Mouse (Mus musculus) hindbrain, embryonic 15.5 days (tissue): Measurements from ENCODE around the gene Stab1. TPM values are rescaled to one million over a fixed set of nuclear protein-coding genes. Genes with fewer than 3 reads are reported as not detected.

Experiments used
- ATAC-seq: fragments of 200-750 bp; cut with Nextera tagmentation; 2 replicates; pipeline ENCODE4 v1.8.0; 2017; ENCODE audit warnings: low read depth, moderate number of reproducible peaks, moderate TSS enrichment; ENCODE audit not compliant: low FRiP score
- H3K27ac ChIP-seq: fragments of 300-500 bp; sonication (generic); replicated peaks from 2 replicates; pipeline ENCODE4 v1.5.1; 2015; ENCODE audit warnings: mild to moderate bottlenecking, inconsistent platforms
- H3K27me3 ChIP-seq: fragments of 300-500 bp; sonication (generic); 2 replicates; pipeline ENCODE4 v1.6.1; 2015; ENCODE audit warnings: control low read depth, inconsistent platforms
- H3K36me3 ChIP-seq: fragments of 300-500 bp; sonication (generic); 2 replicates; pipeline ENCODE4 v1.6.1; 2015; ENCODE audit warnings: control low read depth, inconsistent platforms
- H3K4me1 ChIP-seq: fragments of 300-500 bp; sonication (generic); replicated peaks from 2 replicates; pipeline ENCODE4 v1.6.1; 2015; ENCODE audit warnings: control low read depth, inconsistent platforms
- H3K4me2 ChIP-seq: fragments of 300-500 bp; sonication (generic); 2 replicates; pipeline ENCODE4 v1.6.1; 2015; ENCODE audit warnings: moderate library complexity, mild to moderate bottlenecking, inconsistent platforms
- H3K4me3 ChIP-seq: fragments of 300-500 bp; sonication (generic); 2 replicates; pipeline ENCODE4 v1.5.1; 2015; ENCODE audit warnings: mild to moderate bottlenecking, inconsistent platforms
- H3K9ac ChIP-seq: fragments of 300-500 bp; sonication (generic); 2 replicates; pipeline ENCODE4 v1.6.1; 2015; ENCODE audit warnings: inconsistent platforms
- H3K9me3 ChIP-seq: fragments of 300-500 bp; sonication (generic); 2 replicates; pipeline ENCODE4 v1.6.1; 2016; ENCODE audit warnings: control low read depth, inconsistent platforms
- WGBS: fragments of 180-500 bp; shearing (Covaris S2); methylation state at CpG from one replicate; pipeline ENCODE4 v1.1.7; 2015; 5-methylcytosine and 5-hydroxymethylcytosine counted together
- polyA plus RNA-seq: library from polyadenylated mRNA; unstranded; fragments of >200 nt; fragmentation: Nextera tagmentation; extraction: Ambion mirVana; gene quantifications from 2 replicates; pipeline ENCODE4 v1.2.1, GENCODE M21; 2015

Gene Stab1
- polyA plus RNA-seq, 1 experiment from 2014 or later = 20.9 TPM

DNA sequence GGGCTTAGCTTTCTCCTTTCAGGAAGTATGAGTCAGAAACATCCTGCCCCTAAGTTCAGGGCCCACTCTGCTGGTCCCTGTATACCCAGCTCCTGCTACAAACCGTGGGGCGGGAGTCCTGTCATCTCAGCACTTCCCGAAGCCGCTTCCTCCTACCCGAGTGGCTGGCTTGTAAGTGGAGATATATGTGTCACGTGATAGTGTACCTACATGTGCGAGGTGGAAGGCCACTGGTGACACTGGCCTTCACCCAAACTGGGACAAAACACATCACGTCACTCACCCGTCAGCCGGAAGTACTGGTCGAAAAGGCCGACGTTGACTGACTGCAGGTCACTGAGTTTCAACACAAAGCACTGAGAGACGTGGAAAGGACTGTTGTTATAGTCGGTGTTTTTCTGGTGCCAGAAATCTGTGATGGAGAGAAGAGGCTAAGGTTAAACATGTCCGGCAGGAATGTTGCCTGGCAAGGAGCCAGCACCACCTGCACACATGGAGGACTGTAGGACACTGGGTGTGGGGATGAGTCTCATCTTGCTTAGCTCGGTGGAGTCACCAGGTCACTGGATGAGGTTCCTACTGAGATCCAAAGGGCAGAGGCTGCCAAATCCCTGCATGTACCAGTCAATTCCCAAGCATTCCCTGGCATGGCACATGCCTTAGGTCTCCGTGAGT is 4.5 kb upstream of the Stab1 start:
- 85% methylated on average over 18 of the region's 18 CpGs for WGBS

DNA sequence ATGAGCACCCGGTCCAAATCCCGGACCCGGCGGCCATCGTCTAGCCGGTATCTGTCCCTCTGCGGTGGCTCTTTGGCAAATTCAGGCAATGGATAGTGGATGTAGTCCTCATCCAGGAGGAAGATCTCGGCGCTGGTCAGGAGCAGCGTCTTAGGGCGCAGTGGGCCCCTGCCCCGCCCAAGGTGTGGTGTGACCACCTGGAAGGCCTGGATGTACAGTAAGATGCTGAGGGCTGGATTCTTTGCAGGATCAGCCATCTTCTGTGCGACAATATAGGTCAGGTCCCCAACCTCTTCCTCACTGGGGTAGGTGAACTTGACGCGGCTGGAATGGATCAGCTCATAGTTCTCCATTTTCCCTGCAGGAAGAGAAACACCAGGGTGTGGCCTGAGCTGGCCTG is 3.4 kb upstream of the Stab1 start:
- H3K9me3 ChIP-seq = no peaks in the 10 kb centered on the region
- H3K27ac ChIP-seq = no peak overlapping the region
- peaks cover 6% of the 10 kb centered on the region; the same call in 1 of the 2 replicates for H3K4me1 ChIP-seq
- H3K9ac ChIP-seq = no peak overlapping the region
- no peak overlapping the region for H3K4me3 ChIP-seq
- 95% methylated on average over 15 of the region's 15 CpGs for WGBS
- peaks cover 65% of the 10 kb centered on the region for H3K36me3 ChIP-seq
- H3K27me3 ChIP-seq = no peaks in the 10 kb centered on the region
- ATAC-seq = no peak
- H3K4me2 ChIP-seq = no peak overlapping the region

More for the DNA sequence above, 4.5 kb upstream of the Stab1 start:
- peaks cover 6% of the 10 kb centered on the region; the same call in 1 of the 2 replicates for H3K4me1 ChIP-seq
- no peak overlapping the region for H3K4me3 ChIP-seq
- H3K4me2 ChIP-seq = no peak overlapping the region
- no peak overlapping the region for H3K9ac ChIP-seq
- H3K27me3 ChIP-seq = no peaks in the 10 kb centered on the region
- H3K36me3 ChIP-seq = peaks cover 76% of the 10 kb centered on the region
- no peaks in the 10 kb centered on the region for H3K9me3 ChIP-seq
- no peak for ATAC-seq
- H3K27ac ChIP-seq = no peak overlapping the region

GRCm38 (mm10) chr14:31171386-31171785 is 2.9 kb upstream of the Stab1 start:
- Histone ChIP-seq H3K9me3 (no peaks in the 10 kb centered on the region), H3K4me1 (peaks cover 10% of the 10 kb centered on the region), H3K9ac (no peak overlapping the region), H3K4me3 (no peak overlapping the region), H3K4me2 (no peak overlapping the region), H3K27me3 (no peaks in the 10 kb centered on the region), H3K27ac (0 out of 2 replicates have a peak overlapping the region, but pooled peaks have one; percentile 6), H3K36me3 (peaks cover 60% of the 10 kb centered on the region)
- 77% methylated on average over 11 of the region's 11 CpGs for WGBS
- no peak for ATAC-seq

DNA sequence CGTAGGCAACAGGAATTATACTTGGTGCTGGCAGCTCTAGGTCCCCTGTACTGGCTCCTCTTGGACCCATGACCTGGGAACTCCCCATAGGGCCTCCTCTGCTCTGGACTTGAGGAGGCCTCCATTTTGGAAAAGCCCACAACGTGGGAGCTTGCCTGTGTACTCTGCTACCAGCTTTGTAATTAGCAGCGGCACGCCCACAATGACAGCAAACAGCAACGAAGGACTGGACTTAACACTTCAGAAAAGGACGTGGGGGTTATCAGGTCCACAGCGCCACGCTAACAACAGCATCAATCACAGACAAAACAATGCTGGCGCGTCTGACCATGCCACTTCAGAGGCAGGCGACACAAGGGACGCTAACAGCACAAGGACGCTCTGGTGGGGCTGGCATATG is 2.5 kb upstream of the Stab1 start:
- WGBS = 75% methylated on average over 13 of the region's 13 CpGs
- no peaks in the 10 kb centered on the region for H3K9me3 ChIP-seq
- peaks cover 56% of the 10 kb centered on the region for H3K36me3 ChIP-seq
- no peak for ATAC-seq
- no peak overlapping the region for H3K4me2 ChIP-seq
- no peak overlapping the region for H3K9ac ChIP-seq
- H3K27ac ChIP-seq = 0 out of 2 replicates have a peak overlapping the region, but pooled peaks have one; percentile 6
- H3K27me3 ChIP-seq = no peaks in the 10 kb centered on the region
- peaks cover 13% of the 10 kb centered on the region for H3K4me1 ChIP-seq
- no peak overlapping the region for H3K4me3 ChIP-seq

DNA sequence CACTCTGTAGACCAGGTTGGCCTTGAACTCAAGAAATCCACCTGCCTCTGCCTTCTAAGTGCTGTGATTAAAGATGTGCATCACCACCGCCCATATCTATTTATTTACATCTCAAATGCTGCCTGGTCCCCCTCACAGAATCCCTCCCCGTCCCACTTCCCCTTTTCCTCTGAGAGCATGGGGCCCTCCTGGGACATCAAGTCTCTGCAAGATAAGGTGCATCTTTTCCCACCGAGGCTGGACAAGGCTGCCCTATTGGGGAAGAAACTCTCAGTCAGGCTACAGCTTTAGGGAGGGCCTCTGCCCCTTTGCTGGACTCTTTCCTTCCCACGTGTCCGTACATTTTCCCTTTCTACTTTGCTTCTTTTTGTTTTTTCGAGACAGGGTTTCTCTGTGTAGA is 1.1 kb upstream of the Stab1 start:
- no peak overlapping the region for H3K27ac ChIP-seq
- no peak overlapping the region for H3K9ac ChIP-seq
- H3K36me3 ChIP-seq = peaks cover 42% of the 10 kb centered on the region
- H3K4me3 ChIP-seq = no peak overlapping the region
- H3K27me3 ChIP-seq = no peaks in the 10 kb centered on the region
- no peaks in the 10 kb centered on the region for H3K9me3 ChIP-seq
- H3K4me1 ChIP-seq = peaks cover 18% of the 10 kb centered on the region
- no peak overlapping the region for H3K4me2 ChIP-seq
- ATAC-seq = no peak
- WGBS = 78% methylated on average over 6 of the region's 6 CpGs

- no peak for ATAC-seq
- no peak overlapping the region for H3K9ac ChIP-seq
- 42% methylated on average over 9 of the region's 9 CpGs for WGBS
- 0 out of 2 replicates have a peak overlapping the region, but pooled peaks have one; percentile 3 for H3K27ac ChIP-seq
- no peaks in the 10 kb centered on the region for H3K27me3 ChIP-seq
- H3K4me2 ChIP-seq = 0 out of 2 replicates have a peak overlapping the region, but pooled peaks have one; percentile 27
- H3K36me3 ChIP-seq = peaks cover 16% of the 10 kb centered on the region
- H3K4me3 ChIP-seq = no peak overlapping the region
- H3K9me3 ChIP-seq = no peaks in the 10 kb centered on the region
- peaks cover 18% of the 10 kb centered on the region for H3K4me1 ChIP-seq
These were observed 1.6 kb downstream of the Stab1 start for GRCm38 (mm10) chr14:31166827-31167226.

DNA sequence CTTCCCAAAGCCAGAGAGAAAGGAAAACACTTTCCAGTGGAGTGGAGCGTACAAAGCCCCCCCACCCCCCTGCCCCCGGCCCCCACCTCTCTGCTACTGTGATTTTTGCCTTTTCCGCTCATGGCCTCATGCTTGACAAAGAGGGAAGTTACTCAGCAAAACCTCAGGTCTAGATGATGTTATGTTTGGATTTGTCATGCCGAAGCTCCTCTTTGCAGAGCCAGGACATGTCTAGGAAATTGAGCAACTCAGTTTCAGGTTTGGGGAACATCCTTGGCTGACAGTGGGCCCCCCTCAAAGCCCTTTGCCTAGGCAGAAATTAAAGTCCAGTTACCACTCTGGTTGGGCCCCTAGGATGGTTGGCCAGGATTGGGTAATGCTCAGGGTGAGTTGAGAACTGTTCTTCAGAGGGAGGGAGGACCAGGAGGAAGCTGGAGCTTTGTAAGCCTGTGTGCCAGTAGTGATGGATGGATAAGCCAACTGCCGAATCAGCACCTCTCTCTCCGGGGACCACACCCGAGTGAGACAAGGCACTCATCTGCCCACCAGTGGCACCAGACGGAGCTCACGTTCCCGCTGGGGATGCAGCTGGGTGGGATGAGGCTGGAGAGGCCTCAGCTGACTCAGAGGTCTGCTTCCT is 2.3 kb downstream of the Stab1 start:
- Histone ChIP-seq H3K9ac (no peak overlapping the region), H3K27me3 (no peaks in the 10 kb centered on the region), H3K36me3 (peaks cover 8% of the 10 kb centered on the region), H3K27ac (0 out of 2 replicates have a peak overlapping the region, but pooled peaks have one; percentile 3), H3K4me1 (peaks cover 18% of the 10 kb centered on the region), H3K4me2 (no peak overlapping the region), H3K9me3 (no peaks in the 10 kb centered on the region), H3K4me3 (no peak overlapping the region)
- no peak for ATAC-seq
- 55% methylated on average over 10 of the region's 10 CpGs for WGBS

DNA sequence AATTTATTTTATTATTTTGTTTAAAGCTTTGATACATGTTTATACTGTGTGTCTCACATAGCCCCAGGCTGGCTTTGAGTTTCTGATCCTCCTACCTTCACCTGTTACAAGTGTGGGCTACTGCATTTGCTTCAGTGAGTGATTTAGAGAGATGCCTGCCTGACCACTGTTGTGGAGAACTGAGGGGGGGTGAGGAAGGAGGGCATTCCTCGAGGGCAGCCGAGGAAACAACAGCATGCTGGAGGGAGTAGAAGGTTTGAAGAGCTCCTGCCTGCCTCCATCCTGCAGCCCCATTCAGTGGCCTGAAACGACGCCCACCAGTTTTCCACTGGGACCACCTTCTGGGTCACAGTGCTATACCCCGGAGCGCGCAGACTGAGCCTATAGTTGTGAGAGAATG is 3.0 kb downstream of the Stab1 start:
- no peak for ATAC-seq
- Histone ChIP-seq H3K27ac (no peak overlapping the region), H3K9me3 (no peaks in the 10 kb centered on the region), H3K27me3 (no peaks in the 10 kb centered on the region), H3K4me2 (no peak overlapping the region), H3K9ac (no peak overlapping the region), H3K36me3 (peaks cover 2% of the 10 kb centered on the region; the same call in 1 of the 2 replicates), H3K4me3 (no peak overlapping the region), H3K4me1 (peaks cover 18% of the 10 kb centered on the region)
- WGBS = 46% methylated on average over 7 of the region's 7 CpGs

GRCm38 (mm10) chr14:31165010-31165409 is 3.4 kb downstream of the Stab1 start:
- Histone ChIP-seq H3K27me3 (no peaks in the 10 kb centered on the region), H3K4me3 (no peak overlapping the region), H3K9ac (no peak overlapping the region), H3K9me3 (no peaks in the 10 kb centered on the region), H3K27ac (no peak overlapping the region), H3K36me3 (no peaks in the 10 kb centered on the region), H3K4me1 (peaks cover 18% of the 10 kb centered on the region), H3K4me2 (no peak overlapping the region)
- ATAC-seq = no peak
- WGBS = 68% methylated on average over 2 of the region's 2 CpGs

DNA sequence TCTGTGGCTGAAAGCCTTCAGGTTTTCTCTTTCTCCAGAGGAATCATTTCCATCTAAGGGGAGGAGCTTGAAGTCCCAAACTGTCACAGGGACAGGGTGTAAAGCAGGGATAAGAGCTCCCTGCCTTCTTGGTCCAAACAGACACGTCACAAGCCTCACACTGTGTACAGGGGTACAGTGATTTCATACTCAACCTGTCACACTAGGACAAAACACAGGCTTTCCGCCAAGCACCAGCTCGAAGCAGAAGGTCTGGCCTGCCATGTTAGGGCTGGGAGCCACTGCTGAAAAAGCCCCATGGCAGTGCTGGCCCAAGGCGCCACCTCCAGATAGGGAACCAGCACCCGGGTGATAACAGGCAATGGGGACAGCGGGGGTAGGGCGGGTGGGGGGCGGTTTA is 4.4 kb downstream of the Stab1 start:
- H3K27me3 ChIP-seq = no peaks in the 10 kb centered on the region
- no peaks in the 10 kb centered on the region for H3K9me3 ChIP-seq
- WGBS = 80% methylated on average over 8 of the region's 8 CpGs
- no peak overlapping the region for H3K27ac ChIP-seq
- no peak overlapping the region for H3K4me2 ChIP-seq
- H3K36me3 ChIP-seq = no peaks in the 10 kb centered on the region
- no peak overlapping the region for H3K4me3 ChIP-seq
- ATAC-seq = no peak
- peaks cover 18% of the 10 kb centered on the region for H3K4me1 ChIP-seq
- H3K9ac ChIP-seq = no peak overlapping the region

GRCm38 (mm10) chr14:31161638-31162037 is 6.8 kb downstream of the Stab1 start:
- Histone ChIP-seq H3K36me3 (no peaks in the 10 kb centered on the region), H3K27me3 (no peaks in the 10 kb centered on the region), H3K27ac (no peak overlapping the region), H3K9me3 (no peaks in the 10 kb centered on the region), H3K4me2 (no peak overlapping the region), H3K9ac (no peak overlapping the region), H3K4me3 (no peak overlapping the region), H3K4me1 (peaks cover 11% of the 10 kb centered on the region; the same call in 1 of the 2 replicates)
- WGBS = 64% methylated on average over 10 of the region's 10 CpGs
- 0 out of 2 replicates have a peak, but pooled peaks have one; percentile 24 for ATAC-seq

DNA sequence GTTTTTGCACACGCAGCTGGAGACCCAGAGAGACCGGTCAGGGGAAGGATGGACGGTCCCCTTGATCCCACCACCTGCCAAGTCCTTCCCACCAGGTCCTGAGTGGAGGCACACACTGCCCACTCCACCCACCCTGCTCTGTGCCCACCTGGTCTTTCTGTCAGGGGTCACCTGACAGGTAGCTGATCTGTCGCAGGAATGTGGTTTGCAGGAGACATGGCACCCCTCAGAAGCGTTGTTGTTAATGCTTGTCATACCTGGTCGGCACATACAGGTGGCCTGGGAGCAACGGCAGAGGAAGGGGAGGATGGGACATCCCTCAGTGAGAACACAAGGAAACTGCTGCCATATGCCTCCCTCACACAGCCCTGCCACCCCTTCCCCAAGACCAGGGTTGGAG is 7.2 kb downstream of the Stab1 start:
- no peak for ATAC-seq
- 90% methylated on average over 7 of the region's 7 CpGs for WGBS
- no peak overlapping the region for H3K27ac ChIP-seq
- H3K36me3 ChIP-seq = no peaks in the 10 kb centered on the region
- H3K27me3 ChIP-seq = no peaks in the 10 kb centered on the region
- no peak overlapping the region for H3K9ac ChIP-seq
- H3K4me1 ChIP-seq = peaks cover 6% of the 10 kb centered on the region; the same call in 1 of the 2 replicates
- no peaks in the 10 kb centered on the region for H3K9me3 ChIP-seq
- H3K4me2 ChIP-seq = no peak overlapping the region
- no peak overlapping the region for H3K4me3 ChIP-seq
